Comparison of ENCODE assay signal across 1 mouse cellular context in genomic region chr2:130663342-130663741, GRCm38 (mm10).
TF ChIP-seq lines count a peak whose summit lies in the region.

No protein-coding gene starts in this region.

TF ChIP-seq in MEL, 35 proteins besides CTCF, POLR2A, EP300 and RAD21 (continued from another document):
- no peak for TF ChIP-seq TAL1 (IDR thresholded peaks at IDR 0.05; ENCODE audit: low read length)
- TF ChIP-seq CHD1 (IDR thresholded peaks at IDR 0.05; ENCODE audit: low read depth, low read length) = no peak
- no peak for TF ChIP-seq CHD2 (IDR thresholded peaks at IDR 0.05; ENCODE audit: low read length)
- TF ChIP-seq KAT2A (conservative IDR thresholded peaks at IDR 0.05; ENCODE audit: low read depth, low read length) = no peak
- TF ChIP-seq HCFC1 (IDR thresholded peaks at IDR 0.05; ENCODE audit: low read depth, low read length) = no peak
- TF ChIP-seq JUND (IDR thresholded peaks at IDR 0.05; ENCODE audit: low read depth, low read length) = no peak
- TF ChIP-seq E2F4 (IDR thresholded peaks at IDR 0.05; ENCODE audit: borderline replicate concordance, low read depth, low read length) = no peak
- TF ChIP-seq POLR2AphosphoS2 (IDR thresholded peaks at IDR 0.05; ENCODE audit: low read length) = no peak
